Mouse (Mus musculus) brown adipose tissue, adult 24 weeks (tissue): ENCODE results near the gene Il3. TPM values are rescaled to one million over a fixed set of nuclear protein-coding genes. Genes with fewer than 3 reads are reported as not detected.
"Not testable (repeated sequence)": the region's sequence is repeated elsewhere in the genome, so short reads cannot be mapped to it uniquely, and the experiment has no call there.

Experiments used
- H3K27ac ChIP-seq: fragments of 200-500 bp; replicated peaks from 2 replicates; pipeline ENCODE4 v1.5.1; 2012; ENCODE audit warnings: low read depth, mild to moderate bottlenecking, low read length
- H3K4me1 ChIP-seq: fragments of 200-500 bp; 2 replicates; pipeline ENCODE4 v1.6.1; 2012; ENCODE audit warnings: low read length, mixed read lengths; ENCODE audit not compliant: control insufficient read depth, insufficient read depth, insufficient read length
- H3K4me3 ChIP-seq: fragments of 200-500 bp; 2 replicates; pipeline ENCODE4 v1.5.1; 2012; ENCODE audit warnings: low read depth, mild to moderate bottlenecking, low read length, moderate library complexity; ENCODE audit not compliant: insufficient read depth
- polyA plus RNA-seq: library from polyadenylated mRNA; stranded (reverse); fragments of >200 nt; gene quantifications from 2 replicates; pipeline ENCODE4 v1.2.4, GENCODE M21; 2012; ENCODE audit not compliant: missing spikeins, insufficient read depth, insufficient read length

The Il3 gene
- polyA plus RNA-seq, 1 experiment = not detected

DNA sequence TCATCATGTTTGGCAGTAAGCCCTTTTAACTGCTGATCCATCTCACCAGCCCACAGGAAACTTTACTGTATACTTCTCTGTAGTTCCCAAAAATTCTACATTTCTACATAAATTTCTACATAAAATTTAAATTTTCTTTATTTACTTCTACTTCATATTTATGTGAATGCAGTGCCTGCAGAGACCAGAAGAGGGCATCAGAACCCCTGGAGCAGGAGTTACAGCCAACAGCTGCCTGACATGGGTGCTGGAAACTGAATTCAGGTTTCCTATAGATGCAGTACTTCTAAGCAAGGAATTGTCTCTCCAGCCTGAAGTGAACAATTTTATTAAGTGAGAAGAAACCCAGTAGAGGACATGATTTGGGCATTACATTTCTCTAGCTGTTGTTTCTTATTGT lies 31.7 kb upstream of the Il3 start:
- no peak overlapping the region for H3K4me3 ChIP-seq
- H3K4me1 ChIP-seq = no peaks in the 10 kb centered on the region
- no peak overlapping the region for H3K27ac ChIP-seq

DNA sequence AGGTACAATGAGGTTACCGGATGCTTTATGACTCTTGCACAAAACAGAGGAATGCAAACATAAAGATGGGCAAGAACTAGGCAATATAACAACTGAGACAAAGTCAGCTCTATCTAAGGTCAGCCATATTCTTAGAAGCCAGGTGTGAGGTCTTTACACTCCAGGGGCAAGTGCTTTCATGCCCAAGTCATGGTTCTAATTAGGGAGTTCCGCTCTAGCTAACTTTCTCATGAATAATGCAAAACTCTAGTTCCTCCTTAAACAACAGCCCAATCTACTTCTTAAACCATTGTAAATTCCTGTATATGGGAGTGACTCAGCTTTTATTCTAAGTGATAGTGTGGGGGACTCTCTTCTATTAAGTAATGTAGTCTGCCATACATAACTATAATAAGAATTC lies 30.4 kb upstream of the Il3 start:
- H3K27ac ChIP-seq, H3K4me3 ChIP-seq, H3K4me1 ChIP-seq: not testable (repeated sequence)

GRCm38 (mm10) chr11:54296734-54297133 lies 29.7 kb upstream of the Il3 start:
- H3K27ac ChIP-seq = no peak overlapping the region
- H3K4me1 ChIP-seq = no peaks in the 10 kb centered on the region
- no peak overlapping the region for H3K4me3 ChIP-seq

DNA sequence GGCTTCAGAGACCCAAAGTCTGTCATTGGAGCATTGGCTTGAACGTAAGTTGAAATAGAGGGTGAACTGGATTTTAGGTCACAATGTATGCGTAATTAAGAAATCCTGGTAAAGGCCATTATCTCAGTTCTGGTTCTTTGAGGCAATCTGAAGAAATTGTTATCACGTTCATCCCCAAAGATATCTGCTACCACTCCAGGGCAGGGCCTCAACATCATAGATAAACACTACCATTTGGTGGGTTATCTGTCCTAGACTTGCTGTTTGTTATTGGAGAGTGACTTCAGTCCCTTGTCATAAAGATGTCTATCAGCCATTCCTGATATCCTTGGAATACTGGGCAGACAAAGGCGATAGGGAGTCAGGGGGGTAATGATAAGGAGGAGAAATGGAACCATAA lies 28.9 kb upstream of the Il3 start:
- Histone ChIP-seq H3K4me3 (no peak overlapping the region), H3K27ac (no peak overlapping the region), H3K4me1 (no peaks in the 10 kb centered on the region)

- no peak overlapping the region for H3K4me3 ChIP-seq
- no peak overlapping the region for H3K27ac ChIP-seq
- H3K4me1 ChIP-seq = no peaks in the 10 kb centered on the region
These were observed 27.1 kb upstream of the Il3 start for GRCm38 (mm10) chr11:54293980-54294807.

DNA sequence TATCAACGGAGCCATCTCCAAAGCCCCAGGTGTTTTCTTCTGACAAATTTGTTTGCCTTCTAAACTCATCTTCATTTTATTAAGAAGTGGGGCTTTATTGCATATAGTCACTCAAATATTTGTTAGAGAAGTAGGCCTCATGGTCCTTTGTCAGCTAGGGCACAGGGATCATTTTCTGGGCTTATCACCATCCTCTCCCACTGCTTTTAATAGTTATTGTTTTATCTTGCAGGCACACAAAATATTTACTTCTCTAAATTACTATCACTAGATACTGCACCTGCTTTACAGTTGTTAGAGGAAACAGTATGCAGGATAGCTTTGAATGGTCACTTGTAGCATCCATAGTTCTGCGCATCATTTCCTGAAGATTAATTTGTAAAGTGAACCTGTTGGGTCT lies 25.1 kb upstream of the Il3 start:
- H3K27ac ChIP-seq = no peak overlapping the region
- no peaks in the 10 kb centered on the region for H3K4me1 ChIP-seq
- H3K4me3 ChIP-seq = no peak overlapping the region

DNA sequence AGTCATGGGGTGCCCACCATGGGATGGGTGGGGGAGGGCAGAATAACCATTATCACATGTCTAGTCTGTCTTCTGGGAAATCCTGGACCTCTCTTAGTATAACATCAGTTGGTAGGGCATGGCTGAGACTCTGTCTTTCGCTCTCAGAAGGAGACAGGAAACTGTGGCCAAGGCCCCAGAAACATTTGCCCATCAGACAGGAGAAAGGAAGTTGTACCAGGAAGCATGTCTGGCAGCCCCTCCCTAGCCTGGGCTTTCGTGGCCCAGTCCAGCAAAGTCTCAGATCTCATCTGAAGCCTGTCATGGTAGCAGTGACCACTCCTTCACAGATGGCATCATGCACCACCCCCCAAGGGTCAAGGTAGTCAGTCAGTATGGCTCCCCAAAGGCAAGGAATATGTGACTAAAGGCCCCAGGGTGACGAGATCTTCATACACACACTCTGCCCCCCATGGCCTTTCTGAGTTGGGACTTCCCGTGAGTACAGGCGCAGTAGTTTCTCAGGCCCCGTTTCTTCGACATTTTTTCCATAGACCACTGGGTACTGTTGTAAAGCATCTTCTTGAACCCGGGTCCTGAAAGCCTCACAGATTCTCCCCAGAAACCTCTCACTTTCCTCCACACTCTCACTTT lies 20.9 kb upstream of the Il3 start:
- no peaks in the 10 kb centered on the region for H3K4me1 ChIP-seq
- no peak overlapping the region for H3K4me3 ChIP-seq
- H3K27ac ChIP-seq = no peak overlapping the region

GRCm38 (mm10) chr11:54271437-54271949 lies 4.4 kb upstream of the Il3 start:
- H3K4me3 ChIP-seq = no peak overlapping the region
- H3K4me1 ChIP-seq = no peaks in the 10 kb centered on the region

GRCm38 (mm10) chr11:54269191-54269896 lies 2.3 kb upstream of the Il3 start:
- Histone ChIP-seq H3K27ac (no peak overlapping the region), H3K4me1 (no peaks in the 10 kb centered on the region), H3K4me3 (no peak overlapping the region)

More at GRCm38 (mm10) chr11:54271437-54271949, 4.4 kb upstream of the Il3 start:
- no peak overlapping the region for H3K27ac ChIP-seq

DNA sequence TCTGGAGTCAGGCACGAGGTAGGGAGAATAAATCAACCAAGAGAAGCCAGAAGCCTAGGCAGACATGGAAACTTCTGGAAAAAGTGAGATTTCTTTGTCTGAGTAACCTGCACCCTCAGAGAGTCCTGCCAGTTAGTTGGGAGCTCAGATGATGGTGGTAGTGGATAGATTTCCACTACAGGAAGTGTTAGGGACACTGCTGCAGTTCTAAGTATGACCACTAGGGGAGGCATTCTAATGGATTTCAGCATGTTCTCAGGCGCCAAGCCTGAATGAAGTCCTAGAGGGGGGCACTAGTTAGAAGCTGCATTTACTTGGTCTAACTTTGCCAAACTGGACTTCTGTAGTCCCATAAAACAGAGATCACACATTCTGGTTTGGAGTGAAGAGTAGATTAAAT lies 2.5 kb downstream of the Il3 start:
- Histone ChIP-seq H3K4me3 (no peak overlapping the region), H3K27ac (no peak overlapping the region), H3K4me1 (no peaks in the 10 kb centered on the region)

GRCm38 (mm10) chr11:54263405-54264031 lies 3.6 kb downstream of the Il3 start:
- Histone ChIP-seq H3K4me3 (no peak overlapping the region), H3K27ac (no peak overlapping the region), H3K4me1 (no peaks in the 10 kb centered on the region)

GRCm38 (mm10) chr11:54256624-54257376 lies 10.3 kb downstream of the Il3 start:
- Histone ChIP-seq H3K27ac (no peak overlapping the region), H3K4me1 (no peaks in the 10 kb centered on the region), H3K4me3 (no peak overlapping the region)

- H3K4me1 ChIP-seq = no peaks in the 10 kb centered on the region
- no peak overlapping the region for H3K4me3 ChIP-seq
- H3K27ac ChIP-seq = no peak overlapping the region
These were observed 13.0 kb downstream of the Il3 start for GRCm38 (mm10) chr11:54254114-54254513.

DNA sequence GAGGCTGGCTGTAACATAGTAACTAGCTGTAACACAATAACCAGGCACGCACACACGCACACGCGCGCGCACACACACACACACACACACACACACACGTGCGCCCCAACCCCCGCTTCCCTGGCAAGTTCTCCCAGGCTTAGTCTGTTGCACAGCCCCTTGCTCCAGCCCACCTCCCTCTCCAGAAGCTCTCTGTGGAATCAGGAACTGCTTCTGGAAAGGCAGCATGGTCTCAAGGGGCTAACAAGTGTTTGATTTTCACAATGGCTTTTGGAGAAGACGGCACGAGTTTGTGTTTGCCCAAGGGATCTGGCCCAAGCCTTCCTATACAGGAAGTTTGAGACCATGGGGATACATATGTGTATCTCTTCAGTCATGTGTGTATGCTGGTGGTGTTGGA lies 16.5 kb downstream of the Il3 start:
- Histone ChIP-seq H3K4me3 (no peak overlapping the region), H3K4me1 (no peaks in the 10 kb centered on the region), H3K27ac (no peak overlapping the region)
